Mouse (Mus musculus) c-Kit-negative CD71-positive TER-119-positive erythroid progenitor cells, embryonic 14.5 days (primary cell): Measurements from ENCODE around the gene Zswim4.

Experiments
- DNase-seq: peaks from one replicate; pipeline ENCODE4 v3.0.0-alpha.2; 2013; ENCODE audit warnings: low read depth, low spot score

Zswim4 gene

GRCm38 (mm10) chr8:84200652-84201544, 36.0 kb downstream of the Zswim4 start:
- DNase-seq: no peak

DNA sequence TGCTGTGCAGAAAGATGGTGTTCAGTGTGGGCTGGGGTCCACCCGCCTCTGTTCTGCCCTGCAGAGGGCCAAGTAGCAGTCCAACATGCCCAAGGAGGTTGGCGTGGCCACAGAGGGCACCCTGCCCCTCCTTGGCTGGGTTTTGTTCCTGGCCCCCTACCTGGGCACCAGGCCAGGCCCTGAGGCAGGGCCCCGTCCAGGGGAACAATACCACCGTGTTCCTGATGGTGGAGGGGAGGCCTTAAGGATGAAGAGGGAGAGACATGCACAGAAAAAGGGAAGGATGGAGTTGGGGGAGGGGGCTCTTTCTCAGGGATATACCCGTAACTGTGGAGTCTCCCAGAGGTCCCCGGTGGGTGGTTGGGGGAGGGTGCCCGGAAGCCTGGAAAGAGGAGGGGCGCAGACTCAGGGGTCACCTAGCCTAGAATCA, 36.7 kb downstream of the Zswim4 start:
- no peak for DNase-seq

DNA sequence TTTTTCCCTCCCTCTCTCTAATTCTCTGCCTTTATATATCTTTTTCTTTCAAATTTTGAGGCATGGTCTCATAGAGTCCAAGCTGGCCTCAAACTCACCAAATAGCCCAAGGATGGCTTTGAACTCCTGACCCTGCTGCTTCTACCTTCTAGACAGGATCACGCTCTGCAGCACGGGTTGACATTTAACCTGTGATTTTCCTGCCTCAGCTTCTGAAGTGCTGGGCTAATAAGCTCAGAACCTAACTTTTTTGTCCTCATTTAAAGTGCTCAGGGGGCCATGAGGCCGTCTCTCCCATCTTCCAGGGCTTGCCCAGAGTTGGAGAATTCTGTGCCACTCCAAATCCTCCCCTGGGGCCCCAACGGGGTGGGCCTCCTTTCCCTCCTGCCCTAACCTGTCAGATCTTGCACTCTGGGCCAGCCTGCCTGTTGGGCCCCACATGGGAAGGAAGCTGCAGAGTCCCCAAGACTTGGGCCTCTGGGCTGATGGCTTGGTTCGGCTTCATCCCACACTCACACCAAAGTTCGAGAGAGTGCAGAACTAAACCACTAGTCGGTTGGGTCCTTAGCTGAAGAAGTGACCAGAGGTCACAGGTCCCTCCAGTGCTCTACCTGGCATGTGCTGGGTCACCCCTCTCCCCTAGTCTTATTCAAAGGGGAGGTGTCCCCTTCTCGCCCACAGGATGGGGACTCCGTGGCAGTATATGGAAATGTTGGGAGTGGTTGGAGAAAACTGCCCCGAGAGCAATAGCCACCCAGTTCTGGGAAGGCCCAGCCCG, 37.3 kb downstream of the Zswim4 start:
- DNase-seq: no peak

GRCm38 (mm10) chr8:84198871-84199270, 38.0 kb downstream of the Zswim4 start:
- DNase-seq: no peak

DNA sequence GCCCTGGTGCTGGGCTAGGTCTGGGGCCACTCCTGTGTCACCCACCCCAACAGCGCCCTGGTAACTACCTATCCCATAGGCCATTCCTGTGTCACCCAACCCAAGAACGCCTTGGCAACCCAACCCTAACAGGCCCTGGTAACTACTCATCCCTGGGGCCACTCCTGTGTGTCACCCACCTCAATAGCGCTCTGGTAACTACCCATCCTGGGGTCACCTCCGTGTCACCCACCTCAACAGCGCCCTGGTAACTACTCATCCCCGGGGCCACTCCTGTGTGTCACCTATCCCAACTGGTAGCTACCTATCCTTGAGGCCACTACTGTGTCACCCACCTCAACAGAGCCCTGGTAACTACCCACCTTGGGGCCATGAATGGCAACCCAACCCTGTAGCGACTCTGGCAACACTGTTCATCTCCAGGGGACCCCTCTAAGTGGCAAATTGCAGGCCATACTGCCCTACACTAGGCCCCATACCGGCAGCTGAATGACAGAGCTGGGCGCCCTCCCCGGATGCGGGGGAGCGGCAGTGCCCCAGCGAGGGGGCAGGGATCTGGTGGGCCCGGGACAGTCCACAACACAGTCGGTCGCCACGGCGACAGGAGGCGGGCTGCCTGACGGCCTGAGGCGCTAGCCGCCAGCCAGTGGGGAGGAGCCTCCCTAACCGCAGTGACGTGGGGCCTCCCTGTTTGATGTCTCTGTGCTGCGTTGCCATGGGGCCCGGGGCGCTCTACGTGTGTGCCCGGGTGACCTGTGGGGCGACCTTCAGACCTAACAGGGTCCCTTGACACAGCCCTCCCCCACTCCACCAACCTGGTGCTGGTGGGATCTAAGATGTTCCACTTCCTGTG, 38.7 kb downstream of the Zswim4 start:
- DNase-seq: peak; percentile 58

DNA sequence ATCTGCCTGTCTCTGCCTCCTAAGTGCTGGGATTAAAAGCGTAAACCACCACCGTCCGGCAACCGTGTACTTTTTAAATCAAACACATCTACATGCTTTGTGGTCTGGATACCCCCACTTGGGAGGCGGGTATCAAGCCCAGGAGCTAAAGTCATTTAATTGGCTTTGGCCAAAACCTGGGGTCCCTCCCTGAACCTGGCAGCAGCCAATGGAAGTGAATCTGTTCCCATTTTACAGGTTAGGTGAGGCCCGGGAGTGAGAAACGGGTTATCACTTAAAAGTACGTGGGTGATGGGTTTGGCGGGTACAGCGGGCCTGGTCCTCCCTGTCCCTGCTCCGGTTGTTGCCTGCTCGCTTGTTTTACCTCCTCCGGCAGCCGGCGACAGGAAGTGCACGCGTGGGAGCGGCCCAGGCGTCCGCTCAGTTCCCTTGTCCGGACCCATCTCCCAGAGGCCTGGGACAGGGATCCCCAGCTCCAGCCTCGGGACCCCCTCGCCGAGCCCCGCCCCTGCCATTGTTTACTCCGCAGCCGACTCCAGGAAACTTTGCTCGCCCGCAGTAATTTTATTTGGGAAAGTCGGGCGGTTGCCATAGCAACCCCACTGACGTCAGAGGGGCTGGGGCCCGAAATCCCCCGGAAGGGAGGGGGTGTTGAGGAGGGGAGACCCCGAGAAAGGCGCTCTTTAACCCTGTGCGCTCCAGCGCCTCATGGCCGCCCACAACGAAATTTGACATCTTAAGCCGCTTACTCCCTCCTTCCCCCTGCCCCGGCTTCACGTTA, 39.5 kb downstream of the Zswim4 start:
- no peak for DNase-seq

- DNase-seq: no peak
Observed at GRCm38 (mm10) chr8:84194224-84194743, 42.6 kb downstream of the Zswim4 start.

GRCm38 (mm10) chr8:84193566-84193965, 43.3 kb downstream of the Zswim4 start:
- no peak for DNase-seq

GRCm38 (mm10) chr8:84193161-84193560, 43.7 kb downstream of the Zswim4 start:
- DNase-seq: no peak

- DNase-seq: peak; percentile 57
Observed at GRCm38 (mm10) chr8:84192555-84192954, 44.3 kb downstream of the Zswim4 start.

- peak; percentile 64 for DNase-seq
Observed at GRCm38 (mm10) chr8:84192023-84192422, 44.8 kb downstream of the Zswim4 start.

DNA sequence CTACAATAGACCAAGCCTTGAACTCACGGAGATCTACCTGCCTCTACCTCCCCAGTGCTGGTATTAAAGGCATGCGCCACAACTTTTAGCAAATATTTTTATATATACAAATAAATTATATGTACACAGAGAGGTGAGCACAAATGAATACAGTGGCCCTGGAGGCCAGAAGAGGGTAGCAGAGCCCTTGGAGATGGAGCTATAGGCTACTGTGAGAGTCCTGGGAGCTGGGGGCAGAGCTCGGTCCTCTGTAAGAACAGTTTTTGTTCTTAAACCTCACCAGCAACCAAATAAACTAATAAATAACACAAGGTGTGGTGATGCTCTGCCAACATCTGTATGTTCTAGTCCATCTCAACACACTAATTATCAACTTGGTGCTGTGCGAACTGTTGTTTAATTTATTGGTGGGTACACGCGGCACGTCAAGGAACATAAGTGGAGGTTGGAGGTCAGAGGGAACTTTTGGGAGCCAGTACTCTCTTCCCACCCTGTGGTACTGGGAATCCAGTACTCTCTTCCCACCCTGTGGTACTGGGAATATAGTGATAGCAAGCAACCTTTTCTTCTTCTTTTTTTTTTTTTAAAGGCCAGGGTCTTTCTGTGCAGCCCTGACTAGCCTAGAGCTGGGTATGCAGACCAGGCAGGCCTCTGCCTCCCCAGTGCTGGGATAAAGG, 46.5 kb downstream of the Zswim4 start:
- DNase-seq: no peak

DNA sequence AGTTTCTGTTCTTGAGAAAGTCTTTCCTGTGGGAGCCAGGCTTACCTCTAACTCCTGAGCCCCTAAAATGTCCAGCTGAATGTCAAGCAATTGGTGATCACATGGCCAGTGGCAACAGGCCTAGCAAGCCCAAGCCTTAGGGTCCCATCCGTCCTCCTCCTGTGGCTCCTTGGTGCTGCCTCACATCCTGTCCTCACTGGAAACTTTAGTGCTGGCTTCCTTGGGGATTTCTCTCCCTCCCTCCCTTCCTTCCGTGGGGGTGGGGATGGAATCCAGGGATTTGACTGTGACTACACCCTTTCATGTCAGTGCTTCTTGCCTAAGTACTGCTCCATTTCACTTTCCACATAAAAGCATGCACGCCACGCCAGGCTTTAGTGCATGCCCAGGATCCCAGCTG, 47.3 kb downstream of the Zswim4 start:
- no peak for DNase-seq

GRCm38 (mm10) chr8:84188671-84189070, 48.2 kb downstream of the Zswim4 start:
- no peak for DNase-seq

DNA sequence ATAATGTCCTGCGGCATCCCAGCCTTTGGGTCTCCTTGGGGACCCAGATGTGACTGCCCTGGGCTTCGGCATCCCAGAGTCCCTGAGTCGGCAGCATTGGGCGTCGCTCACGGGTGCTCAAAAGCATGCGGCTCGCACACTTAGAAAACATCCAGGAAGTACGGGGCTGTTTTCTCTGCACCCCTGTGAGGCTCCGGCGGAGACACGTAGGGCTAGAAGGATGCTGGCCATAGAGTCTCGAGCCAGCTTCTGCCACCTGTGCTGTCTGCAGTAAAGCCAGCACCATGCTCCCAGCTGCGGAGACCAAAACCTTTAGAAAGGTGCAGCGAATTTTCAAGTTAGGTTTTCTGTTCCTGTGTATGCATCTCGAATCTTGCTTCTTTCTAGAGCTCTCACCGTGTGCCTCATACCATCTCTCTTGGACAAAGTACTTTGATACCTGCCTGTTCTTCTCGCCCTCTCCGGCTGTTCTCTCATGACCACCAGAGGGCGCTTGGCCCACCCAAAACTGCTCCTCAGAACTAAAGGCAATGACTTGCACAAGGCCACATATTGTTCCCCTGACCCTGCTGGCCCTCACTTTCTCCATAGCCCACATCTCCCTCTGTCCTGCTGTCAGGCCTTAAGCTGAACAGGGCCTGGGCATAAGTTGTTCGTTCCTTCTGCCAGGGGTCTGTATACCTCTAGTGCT, 49.6 kb downstream of the Zswim4 start:
- DNase-seq: peak; percentile 68

- DNase-seq: peak; percentile 56
Observed at GRCm38 (mm10) chr8:84186547-84186946, 50.3 kb downstream of the Zswim4 start.

DNA sequence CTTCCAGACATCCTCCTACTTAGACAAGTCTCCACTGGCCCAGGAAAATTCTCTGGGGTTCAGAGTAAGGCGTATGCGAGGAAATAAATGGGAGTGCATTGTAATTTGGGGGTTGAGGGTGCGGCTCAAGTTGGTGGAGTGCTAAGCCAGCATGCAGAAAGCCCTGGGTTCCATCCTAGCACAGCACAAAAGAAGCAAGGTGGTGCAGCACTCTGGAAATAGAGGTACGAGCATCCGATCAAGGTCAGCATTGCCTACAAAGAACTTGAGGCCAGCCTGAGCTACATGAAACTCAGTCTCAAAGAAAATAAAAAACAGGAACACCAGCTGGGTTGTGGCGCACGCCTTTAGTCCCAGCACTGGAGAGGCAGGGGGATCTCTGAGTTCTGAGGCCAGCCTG, 51.7 kb downstream of the Zswim4 start, which contains the start of gene Nanos3:
Gene Nanos3, minus strand, starts transcription at position 101 of the 400 bp plus-strand sequence.
- no peak for DNase-seq

DNA sequence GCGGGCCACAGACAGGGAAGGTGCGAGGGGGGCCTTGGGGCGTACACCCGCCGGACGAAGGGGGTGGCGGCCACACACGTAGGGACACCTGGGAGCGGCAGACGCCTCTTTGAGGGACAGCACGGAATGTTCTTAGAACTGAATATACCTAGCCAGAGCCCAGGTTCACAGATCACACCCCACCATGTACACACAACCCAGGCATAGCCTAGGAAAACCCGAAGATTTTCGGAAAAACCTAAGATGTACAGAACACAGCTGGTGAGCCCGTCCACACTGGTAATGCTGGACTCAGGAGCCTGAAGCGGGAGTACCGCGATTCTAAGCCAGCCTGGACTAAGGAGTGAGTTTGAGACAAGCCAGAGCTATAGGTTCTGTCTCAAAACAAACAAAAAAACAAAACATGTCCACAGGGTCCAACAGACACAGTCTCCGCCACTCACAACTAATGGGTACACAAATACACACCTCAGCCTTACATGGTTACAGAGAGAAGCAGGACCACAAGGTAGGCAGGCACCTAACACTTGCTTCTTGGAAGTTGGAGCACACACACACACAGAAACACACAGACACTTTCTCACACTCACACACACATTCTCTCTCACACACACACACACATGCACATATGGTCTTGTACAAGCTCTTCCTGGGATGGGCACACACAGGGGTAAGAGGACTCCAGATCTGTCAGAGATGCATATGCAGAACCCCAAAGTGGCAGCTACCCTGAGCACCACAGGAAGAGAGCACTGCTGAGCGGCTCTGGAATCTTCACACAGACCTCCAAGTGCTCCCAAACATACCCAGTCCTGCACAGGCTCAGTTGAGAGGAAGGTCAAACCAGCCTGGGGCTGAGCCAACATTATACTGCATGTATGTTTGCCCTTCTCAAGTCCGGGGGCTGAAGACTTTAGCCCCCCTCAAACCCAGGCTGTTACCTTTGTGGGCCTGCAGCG, 52.5 kb downstream of the Zswim4 start:
- no peak for DNase-seq
